Mouse (Mus musculus): ENCODE data around the gene Tmx1.

The Tmx1 gene

GRCm38 (mm10) chr12:70452726-70453645, at the start of gene Tmx1:
Tmx1 (plus strand) TSS chr12:70453095.
- DNase-seq, result peak; percentile 96 to 97

GRCm38 (mm10) chr12:70404327-70404726, 48.6 kb upstream of the Tmx1 start:
- DNase-seq, result no peak

- DNase-seq, result no peak
Observed at GRCm38 (mm10) chr12:70408396-70408795, 44.5 kb upstream of the Tmx1 start.

GRCm38 (mm10) chr12:70409600-70409999, 43.3 kb upstream of the Tmx1 start:
- DNase-seq, result no peak

- no peak for DNase-seq
Observed at GRCm38 (mm10) chr12:70420216-70420615, 32.7 kb upstream of the Tmx1 start.

- no peak for DNase-seq
Observed at GRCm38 (mm10) chr12:70421028-70421427, 31.9 kb upstream of the Tmx1 start.

- no peak for DNase-seq
Observed at GRCm38 (mm10) chr12:70422322-70423118, 30.4 kb upstream of the Tmx1 start.

- no peak for DNase-seq
Observed at GRCm38 (mm10) chr12:70427885-70428284, 25.0 kb upstream of the Tmx1 start.

GRCm38 (mm10) chr12:70429637-70430036, 23.3 kb upstream of the Tmx1 start:
- DNase-seq, result no peak

- DNase-seq, result peak in 1 of 2 experiments; percentile 28
Observed at GRCm38 (mm10) chr12:70430307-70430950, 22.5 kb upstream of the Tmx1 start.

GRCm38 (mm10) chr12:70431428-70431827, 21.5 kb upstream of the Tmx1 start:
- peak in 1 of 2 experiments; percentile 10 for DNase-seq

GRCm38 (mm10) chr12:70449961-70450360, 2.9 kb upstream of the Tmx1 start:
- no peak for DNase-seq

- no peak for DNase-seq
Observed at GRCm38 (mm10) chr12:70451533-70451932, 1.4 kb upstream of the Tmx1 start.

- DNase-seq, result no peak
Observed at GRCm38 (mm10) chr12:70452143-70452542, 752 bp upstream of the Tmx1 start.

- no peak for DNase-seq
Observed at GRCm38 (mm10) chr12:70455226-70455625, 2.3 kb downstream of the Tmx1 start.

- no peak for DNase-seq
Observed at GRCm38 (mm10) chr12:70459546-70459945, 6.7 kb downstream of the Tmx1 start.

GRCm38 (mm10) chr12:70464016-70464415, 11.1 kb downstream of the Tmx1 start:
- DNase-seq, result no peak

GRCm38 (mm10) chr12:70475336-70475735, 22.4 kb downstream of the Tmx1 start:
- no peak for DNase-seq

- no peak for DNase-seq
Observed at GRCm38 (mm10) chr12:70476884-70477576, 24.1 kb downstream of the Tmx1 start.

- peak; percentile 64 to 71 for DNase-seq
Observed at GRCm38 (mm10) chr12:70477593-70478287, 24.8 kb downstream of the Tmx1 start.

- DNase-seq, result no peak
Observed at GRCm38 (mm10) chr12:70485956-70486355, 33.1 kb downstream of the Tmx1 start.
